Mouse (Mus musculus) adrenal gland, adult 18-20 months (tissue): ENCODE data around the gene Stk11. TPM values are rescaled to one million over a fixed set of nuclear protein-coding genes. Genes with fewer than 3 reads are reported as not detected.

Experiments
- DNase-seq, 2 experiments: peaks; one replicate each; pipeline ENCODE4 v3.0.0; 2021 to 2022; ENCODE audit warnings: low spot score in 2 of 2
- total RNA-seq, 2 experiments: library from RNA; stranded (reverse); gene quantifications; 1 replicate in 1 of 2; 2 replicates in 1 of 2; pipeline ENCODE4 v1.2.3; 2021

Stk11 gene
- total RNA-seq, 2 experiments from 2014 or later = 154 to 158 TPM

- no peak for DNase-seq
Measured at GRCm38 (mm10) chr10:80127920-80128319, 12.3 kb downstream of the Stk11 start.

GRCm38 (mm10) chr10:80129846-80130245, 14.2 kb downstream of the Stk11 start:
- no peak for DNase-seq

GRCm38 (mm10) chr10:80130403-80131031, 14.9 kb downstream of the Stk11 start:
- DNase-seq = no peak

- DNase-seq = no peak
Measured at GRCm38 (mm10) chr10:80131316-80131951, 15.8 kb downstream of the Stk11 start.

GRCm38 (mm10) chr10:80131952-80132350, 16.3 kb downstream of the Stk11 start:
- no peak for DNase-seq

GRCm38 (mm10) chr10:80133226-80133849, 17.7 kb downstream of the Stk11 start:
- DNase-seq = no peak

GRCm38 (mm10) chr10:80134421-80134820, 18.8 kb downstream of the Stk11 start:
- DNase-seq = no peak

GRCm38 (mm10) chr10:80135161-80135560, 19.6 kb downstream of the Stk11 start:
- no peak for DNase-seq

GRCm38 (mm10) chr10:80135641-80136040, 20.0 kb downstream of the Stk11 start:
- no peak for DNase-seq

GRCm38 (mm10) chr10:80136179-80136951, 20.8 kb downstream of the Stk11 start:
- no peak for DNase-seq

GRCm38 (mm10) chr10:80136952-80137625, 21.5 kb downstream of the Stk11 start:
- no peak for DNase-seq

- no peak for DNase-seq
Measured at GRCm38 (mm10) chr10:80137626-80138552, 22.3 kb downstream of the Stk11 start.

- DNase-seq = peak; percentile 67 to 78
Measured at GRCm38 (mm10) chr10:80138553-80139438, 23.2 kb downstream of the Stk11 start, which contains the start of gene Atp5d. Atp5d (plus strand) TSS chr10:80138632.

GRCm38 (mm10) chr10:80139439-80139775, 23.8 kb downstream of the Stk11 start:
- DNase-seq = no peak

- no peak for DNase-seq
Measured at GRCm38 (mm10) chr10:80139975-80140665, 24.5 kb downstream of the Stk11 start.

GRCm38 (mm10) chr10:80140666-80141035, 25.0 kb downstream of the Stk11 start, which contains the start of gene Cbarp:
Cbarp (minus strand) TSS chr10:80140835.
- DNase-seq = no peak

- DNase-seq = peak; percentile 94 to 95
Measured at GRCm38 (mm10) chr10:80141243-80141642, 25.6 kb downstream of the Stk11 start.

- DNase-seq = peak; percentile 84 to 85
Measured at GRCm38 (mm10) chr10:80141786-80142529, 26.4 kb downstream of the Stk11 start.
